Mouse (Mus musculus) G1E (cell line): ENCODE data around the gene Slc39a7. TPM values are rescaled to one million over a fixed set of nuclear protein-coding genes. Genes with fewer than 3 reads are reported as not detected.

Source experiments
- ATAC-seq: 2 replicates; pipeline ENCODE4 v1.8.0; 2016; ENCODE audit warnings: mild to moderate bottlenecking; ENCODE audit not compliant: insufficient number of reproducible peaks, poor library complexity, low FRiP score, severe bottlenecking; ENCODE audit errors: extremely low read depth
- DNase-seq: peaks from one replicate; pipeline ENCODE4 v3.0.0; 2012; ENCODE audit warnings: low spot score
- H3K27me3 ChIP-seq: 2 replicates; pipeline ENCODE4 v1.6.1; 2012; ENCODE audit warnings: mild to moderate bottlenecking, low read length, inconsistent platforms; ENCODE audit not compliant: insufficient read depth
- H3K36me3 ChIP-seq: replicated peaks from 2 replicates; pipeline ENCODE3; 2012; ENCODE audit warnings: mild to moderate bottlenecking, inconsistent platforms
- H3K4me1 ChIP-seq: 2 replicates; pipeline ENCODE4 v1.6.1; 2012; ENCODE audit warnings: low read depth, low read length, inconsistent platforms, mixed read lengths; ENCODE audit not compliant: insufficient read depth
- H3K4me3 ChIP-seq: 2 replicates; pipeline ENCODE4 v1.5.1; 2012; ENCODE audit warnings: low read depth, mild to moderate bottlenecking, inconsistent platforms, low read length, moderate library complexity, mixed read lengths
- H3K9me3 ChIP-seq: replicated peaks from 2 replicates; pipeline ENCODE4 v1.6.1; 2012; ENCODE audit warnings: inconsistent platforms
- CTCF ChIP-seq: IDR thresholded peaks from 2 replicates; pipeline ENCODE4 v1.5.1; 2012; ENCODE audit warnings: low read depth, low read length, inconsistent platforms, mixed read lengths
- GATA1 ChIP-seq: IDR thresholded peaks from 2 replicates; pipeline ENCODE4 v1.6.1; 2012; ENCODE audit warnings: borderline replicate concordance, low read length, inconsistent platforms, mixed read lengths
- GATA2 ChIP-seq: IDR thresholded peaks from 2 replicates; pipeline ENCODE4 v1.6.1; 2012; ENCODE audit warnings: low read depth, low read length, inconsistent platforms, borderline replicate concordance
- POLR2AphosphoS5 ChIP-seq: IDR thresholded peaks from 2 replicates; pipeline ENCODE4 v1.6.1; 2012; ENCODE audit warnings: low read depth, low read length, inconsistent platforms; ENCODE audit not compliant: insufficient replicate concordance
- TAL1 ChIP-seq: conservative IDR thresholded peaks from 2 replicates; pipeline ENCODE4 v1.6.1; 2012; ENCODE audit warnings: low read depth, low read length, inconsistent platforms, mixed read lengths
- polyA plus RNA-seq: library from polyadenylated mRNA; stranded (reverse); fragments of >175 nt; gene quantifications from 2 replicates; pipeline ENCODE4 v1.2.3, GENCODE M21; 2012
- total RNA-seq, 2 experiments: library from RNA; stranded (forward) in 1 of 2; stranded (reverse) in 1 of 2; fragments of 200-1000 nt in 1 of 2; fragments of >200 nt in 1 of 2; fragmentation: Nextera tagmentation in 1 of 2; gene quantifications; 2 replicates each; pipeline ENCODE4 v1.2.3; 2014 to 2017

Gene Slc39a7
- total RNA-seq (2014; fragmentation: Nextera tagmentation) (16.9 and 17.5 TPM in 2 replicates), total RNA-seq (2017) (58.0 and 60.1 TPM in 2 replicates), polyA plus RNA-seq (66.0 and 98.1 TPM in 2 replicates)

- no peaks in the 10 kb centered on the region for H3K9me3 ChIP-seq
- H3K4me1 ChIP-seq: peaks cover 72% of the 10 kb centered on the region
- DNase-seq (peak; percentile 98), ATAC-seq (peak; percentile 46)
- TF ChIP-seq CTCF (no peak), GATA2 (no peak), GATA1 (no peak), POLR2AphosphoS5 (no peak)
- peaks cover 73% of the 10 kb centered on the region for H3K36me3 ChIP-seq
- peak within 1 kb of the TSS; percentile 91 for H3K4me3 ChIP-seq
- H3K27me3 ChIP-seq: no peaks in the 10 kb centered on the region
Measured at GRCm38 (mm10) chr17:34031465-34032173, at the start of gene Slc39a7, which contains the start of gene Rxrb. Gene Slc39a7 (minus strand): TSS chr17:34031682. Gene Rxrb (plus strand): TSS chr17:34031812.

DNA sequence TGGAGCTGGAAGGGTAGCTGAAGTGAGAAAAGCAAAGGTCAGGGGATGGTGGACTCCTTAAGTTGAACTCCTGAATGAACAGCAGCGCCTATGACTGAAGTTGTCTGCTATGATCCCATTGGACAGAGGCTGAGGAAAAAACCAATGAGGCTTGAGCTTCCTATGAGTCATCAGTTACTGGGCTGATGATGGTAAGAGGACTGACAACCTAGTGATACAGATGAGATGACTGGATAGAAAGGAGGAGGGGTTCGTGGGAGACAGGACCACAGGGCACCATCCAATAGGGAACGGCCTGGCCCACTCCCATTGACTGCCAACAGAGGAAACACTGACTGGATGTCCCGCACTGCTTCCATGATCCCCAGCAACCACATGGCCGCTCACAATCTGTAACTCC is 48.1 kb upstream of the Slc39a7 start:
- no peak for TF ChIP-seq TAL1
- no peak for TF ChIP-seq GATA1
- no peak for TF ChIP-seq GATA2
- no peak for TF ChIP-seq CTCF
- TF ChIP-seq POLR2AphosphoS5: no peak
- DNase-seq (no peak), ATAC-seq (peak; percentile 45; the same call in 1 of the 2 replicates)
- Histone ChIP-seq H3K27me3 (peaks cover 31% of the 10 kb centered on the region), H3K4me1 (peaks cover 7% of the 10 kb centered on the region; the same call in 1 of the 2 replicates), H3K4me3 (no peak overlapping the region), H3K36me3 (no peaks in the 10 kb centered on the region), H3K9me3 (no peaks in the 10 kb centered on the region)

DNA sequence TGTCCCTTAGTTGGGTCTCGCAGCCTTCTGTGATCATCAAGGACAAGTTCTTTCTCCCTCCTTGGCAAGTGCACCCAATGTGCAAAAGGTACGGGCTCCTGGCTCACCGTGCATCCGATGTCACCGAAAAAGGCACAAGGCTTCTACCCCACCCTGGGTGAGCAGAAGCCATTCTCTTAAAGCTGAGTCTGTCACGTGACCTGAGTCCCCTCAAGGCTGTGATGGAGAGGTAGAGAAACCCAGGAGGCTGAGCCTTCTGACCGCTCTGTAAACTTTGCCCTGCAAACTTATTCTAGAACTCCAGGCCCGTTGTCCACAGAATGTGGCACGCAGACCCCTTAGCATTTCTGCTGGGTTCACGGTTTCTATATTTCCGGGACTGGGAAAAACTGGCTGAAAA is 47.5 kb upstream of the Slc39a7 start:
- no peak for DNase-seq
- no peak for ATAC-seq
- Histone ChIP-seq H3K4me3 (no peak overlapping the region), H3K27me3 (peaks cover 25% of the 10 kb centered on the region), H3K4me1 (peaks cover 7% of the 10 kb centered on the region; the same call in 1 of the 2 replicates), H3K36me3 (no peaks in the 10 kb centered on the region), H3K9me3 (no peaks in the 10 kb centered on the region)
- TF ChIP-seq CTCF (no peak), POLR2AphosphoS5 (no peak), GATA1 (no peak), TAL1 (no peak), GATA2 (no peak)

- TF ChIP-seq GATA2 (no peak), TAL1 (no peak), GATA1 (no peak), POLR2AphosphoS5 (no peak), CTCF (no peak)
- peaks cover 32% of the 10 kb centered on the region for H3K27me3 ChIP-seq
- H3K9me3 ChIP-seq: no peaks in the 10 kb centered on the region
- no peak overlapping the region for H3K4me3 ChIP-seq
- no peak for ATAC-seq
- peaks cover 7% of the 10 kb centered on the region; the same call in 1 of the 2 replicates for H3K4me1 ChIP-seq
- DNase-seq: no peak
- H3K36me3 ChIP-seq: no peaks in the 10 kb centered on the region
Measured at GRCm38 (mm10) chr17:34078148-34078547, 46.7 kb upstream of the Slc39a7 start.

- Histone ChIP-seq H3K9me3 (no peaks in the 10 kb centered on the region), H3K4me1 (peaks cover 7% of the 10 kb centered on the region; the same call in 1 of the 2 replicates), H3K36me3 (no peaks in the 10 kb centered on the region), H3K4me3 (no peak overlapping the region), H3K27me3 (peaks cover 27% of the 10 kb centered on the region)
- TF ChIP-seq CTCF (peak; percentile 63), TAL1 (no peak)
- DNase-seq (peak; percentile 57), ATAC-seq (no peak)
Measured at GRCm38 (mm10) chr17:34077549-34077948, 46.1 kb upstream of the Slc39a7 start.

- Histone ChIP-seq H3K9me3 (no peaks in the 10 kb centered on the region), H3K4me1 (peaks cover 7% of the 10 kb centered on the region; the same call in 1 of the 2 replicates), H3K4me3 (no peak overlapping the region), H3K36me3 (no peaks in the 10 kb centered on the region), H3K27me3 (peaks cover 22% of the 10 kb centered on the region)
- TF ChIP-seq POLR2AphosphoS5 (no peak), CTCF (peak; percentile 24; the same call in 1 of the 2 replicates), GATA1 (no peak), GATA2 (no peak), TAL1 (no peak)
- DNase-seq (no peak), ATAC-seq (no peak)
Measured at GRCm38 (mm10) chr17:34075271-34075670, 43.8 kb upstream of the Slc39a7 start.
